Mouse (Mus musculus) kidney, embryonic 15.5 days (tissue): ENCODE results near the gene Slc7a1. TPM values are rescaled to one million over a fixed set of nuclear protein-coding genes. Genes with fewer than 3 reads are reported as not detected.

Experiments used
- polyA plus RNA-seq: library from polyadenylated mRNA; unstranded; fragments of >200 nt; fragmentation: Nextera tagmentation; extraction: Ambion mirVana; gene quantifications from 2 replicates; pipeline ENCODE4 v1.2.1, GENCODE M21; 2015

Gene Slc7a1
- polyA plus RNA-seq, 1 experiment from 2014 or later, result 21.7 TPM

Other genes with a start within 250 kb of the Slc7a1 start
- 68.8 and 76.0 TPM in 2 replicates for gene Ubl3, start 152.9 kb upstream of the Slc7a1 start, polyA plus RNA-seq